Mouse (Mus musculus) frontal cortex, postnatal 14 days (tissue): ENCODE measurements around the gene Pih1d1.

Experiments used
- DNase-seq, 2 experiments: peaks; one replicate each; pipeline ENCODE4 v3.0.0; 2022; ENCODE audit warnings: low spot score in 2 of 2

Pih1d1 gene

GRCm38 (mm10) chr7:45193406-45193805 is 39.3 kb downstream of the Pih1d1 start:
- DNase-seq = no peak

GRCm38 (mm10) chr7:45193871-45194785 is 40.0 kb downstream of the Pih1d1 start:
- DNase-seq = no peak

GRCm38 (mm10) chr7:45195341-45196175 is 41.5 kb downstream of the Pih1d1 start:
- DNase-seq = no peak

GRCm38 (mm10) chr7:45196176-45196535 is 42.1 kb downstream of the Pih1d1 start:
- no peak for DNase-seq

GRCm38 (mm10) chr7:45196994-45197393 is 42.9 kb downstream of the Pih1d1 start:
- DNase-seq = no peak

GRCm38 (mm10) chr7:45198435-45198834 is 44.3 kb downstream of the Pih1d1 start:
- DNase-seq = peak; percentile 44 to 53

GRCm38 (mm10) chr7:45198961-45199360 is 44.9 kb downstream of the Pih1d1 start:
- DNase-seq = no peak

- no peak for DNase-seq
Observed at GRCm38 (mm10) chr7:45202654-45203053, 48.6 kb downstream of the Pih1d1 start.

- peak; percentile 86 to 89 for DNase-seq
Observed at GRCm38 (mm10) chr7:45204380-45205143, 50.5 kb downstream of the Pih1d1 start, which contains the start of gene Ccdc155. Gene Ccdc155, minus strand, starts transcription at chr7:45204892.

- DNase-seq = no peak
Observed at GRCm38 (mm10) chr7:45208260-45208659, 54.2 kb downstream of the Pih1d1 start.
